Mouse (Mus musculus): Measurements from ENCODE around the gene Cenpn.
A peak's percentile ranks its signal among the peaks of the same experiment; 100 is the strongest.

Cenpn gene

GRCm38 (mm10) chr8:116943161-116943554 is 21.6 kb downstream of the Cenpn start, which contains the start of gene Atmin:
Gene Atmin, plus strand, starts transcription at chr8:116943393.
- peak; percentile 89 for DNase-seq

DNA sequence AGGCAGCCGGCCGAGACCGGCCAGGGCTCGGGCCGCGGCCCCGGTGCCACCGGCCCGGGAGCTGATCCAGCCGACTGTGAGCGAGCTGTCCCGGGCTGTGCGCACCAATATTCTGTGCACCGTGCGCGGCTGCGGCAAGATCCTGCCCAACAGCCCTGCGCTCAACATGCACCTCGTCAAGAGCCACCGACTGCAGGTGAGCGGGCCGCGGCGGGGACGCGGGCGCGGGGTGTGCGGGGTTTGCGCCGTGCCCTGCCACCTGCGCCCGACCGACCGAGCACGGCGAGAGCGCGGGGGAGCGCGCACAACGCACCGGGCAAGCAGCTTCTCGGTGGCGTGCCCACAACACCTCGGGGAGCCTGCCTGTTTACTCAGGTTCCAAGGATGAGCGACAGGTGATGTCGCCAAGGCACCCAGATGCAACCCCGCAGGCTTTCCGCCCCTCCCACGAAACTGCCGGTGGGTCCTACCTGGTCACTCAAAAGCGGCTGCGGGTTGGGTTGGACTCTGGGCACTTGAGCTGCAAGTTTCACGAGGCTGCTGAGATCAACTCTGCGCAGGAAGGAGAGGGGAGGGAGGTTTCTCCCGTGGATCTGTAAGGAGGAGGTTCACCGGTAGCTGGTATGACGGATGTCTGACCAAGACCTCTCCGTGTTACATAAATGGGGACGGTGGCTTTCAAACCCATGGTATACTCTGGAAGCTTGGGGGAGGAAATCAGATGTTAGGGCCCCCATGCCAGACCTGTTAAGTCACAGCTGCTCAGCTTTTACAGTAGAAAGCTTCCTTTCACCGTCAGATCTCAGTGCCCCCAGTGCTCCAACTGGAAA is 22.2 kb downstream of the Cenpn start:
- DNase-seq, result peak; percentile 16

DNA sequence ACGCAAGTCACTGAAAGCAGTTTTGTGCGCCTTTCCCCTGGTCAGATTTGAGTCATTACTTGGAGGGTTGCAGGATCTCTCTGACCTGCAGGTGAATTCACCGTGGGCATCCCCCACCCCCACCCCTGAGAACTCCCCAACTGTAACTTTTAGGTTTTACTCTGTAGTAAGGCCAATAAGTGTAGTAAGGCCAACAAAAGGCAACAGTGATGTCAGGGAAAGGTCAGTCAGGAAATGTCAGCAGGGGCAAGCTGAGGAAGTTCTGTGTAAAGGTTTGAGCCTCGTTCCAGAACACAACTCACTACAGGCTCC is 22.8 kb downstream of the Cenpn start:
- no peak for DNase-seq

GRCm38 (mm10) chr8:116945169-116945910 is 23.8 kb downstream of the Cenpn start:
- DNase-seq, result no peak

DNA sequence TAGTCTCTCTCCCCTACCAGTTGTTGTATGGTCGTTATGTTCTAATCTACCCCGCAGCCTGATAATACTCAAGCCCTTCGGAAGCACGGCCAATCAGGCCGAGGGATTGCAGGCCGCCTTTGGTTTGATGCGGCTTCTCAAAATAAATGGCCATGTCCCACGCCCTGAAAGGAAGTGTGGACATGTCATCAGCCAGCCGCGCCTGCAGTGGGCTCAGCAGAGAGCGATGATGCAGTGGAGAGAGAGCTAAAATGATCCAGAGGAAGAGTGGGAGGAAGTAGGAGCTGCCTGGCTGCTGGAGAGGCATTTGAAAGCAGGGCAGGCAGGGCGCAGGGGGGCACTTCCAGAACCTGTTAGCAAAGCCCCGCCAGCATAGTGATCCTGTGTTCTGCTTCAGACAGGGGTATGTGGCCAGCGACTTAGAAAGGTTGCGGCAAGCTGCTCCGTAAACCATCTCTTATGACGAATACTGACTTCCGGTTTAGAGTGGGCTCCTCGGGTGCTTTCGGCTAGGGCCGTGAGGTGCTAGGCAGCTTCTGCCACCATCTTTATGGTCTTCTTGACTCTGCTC is 24.8 kb downstream of the Cenpn start:
- no peak for DNase-seq

DNA sequence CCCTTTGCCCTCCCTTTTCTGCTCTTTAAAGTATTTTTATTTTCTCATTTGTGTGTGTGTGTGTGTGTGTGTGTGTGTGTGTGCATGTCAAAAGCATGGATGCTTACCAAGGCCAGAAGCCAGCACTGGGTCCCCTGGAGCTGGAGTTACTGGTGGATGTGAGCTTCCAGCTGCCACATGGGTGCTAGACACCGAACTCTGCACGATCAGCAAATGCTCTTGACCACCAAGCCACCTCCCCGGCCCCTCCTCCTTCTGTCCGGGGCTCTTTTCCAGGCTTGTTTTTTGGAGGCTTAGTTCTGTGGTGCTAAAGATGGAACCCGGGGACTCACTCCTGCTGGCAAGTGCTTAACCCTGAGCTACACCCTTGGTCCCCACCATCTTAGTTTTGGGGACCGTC is 25.3 kb downstream of the Cenpn start:
- no peak for DNase-seq

- DNase-seq, result no peak
Measured at GRCm38 (mm10) chr8:116947589-116947988, 26.1 kb downstream of the Cenpn start.

GRCm38 (mm10) chr8:116951369-116951768 is 29.8 kb downstream of the Cenpn start:
- no peak for DNase-seq

DNA sequence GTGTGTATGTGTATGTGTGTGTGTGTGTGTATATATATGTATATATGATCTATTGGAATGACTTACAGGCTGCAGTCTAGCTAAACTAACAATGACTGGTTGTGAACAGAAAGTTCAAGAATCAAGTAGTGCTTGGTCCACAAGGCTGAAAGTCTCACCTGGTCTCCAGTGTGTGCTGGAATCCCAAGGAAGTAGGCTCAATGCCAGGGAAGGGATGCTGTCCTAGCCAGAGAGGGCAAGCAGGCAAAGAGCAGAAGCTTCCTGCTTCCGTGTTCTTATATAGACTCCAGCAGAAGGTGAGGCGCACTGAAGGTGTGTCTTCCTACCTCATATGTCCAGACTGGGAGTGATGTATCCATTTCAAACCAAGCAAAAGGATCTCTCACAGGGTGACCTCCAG is 30.2 kb downstream of the Cenpn start:
- no peak for DNase-seq

DNA sequence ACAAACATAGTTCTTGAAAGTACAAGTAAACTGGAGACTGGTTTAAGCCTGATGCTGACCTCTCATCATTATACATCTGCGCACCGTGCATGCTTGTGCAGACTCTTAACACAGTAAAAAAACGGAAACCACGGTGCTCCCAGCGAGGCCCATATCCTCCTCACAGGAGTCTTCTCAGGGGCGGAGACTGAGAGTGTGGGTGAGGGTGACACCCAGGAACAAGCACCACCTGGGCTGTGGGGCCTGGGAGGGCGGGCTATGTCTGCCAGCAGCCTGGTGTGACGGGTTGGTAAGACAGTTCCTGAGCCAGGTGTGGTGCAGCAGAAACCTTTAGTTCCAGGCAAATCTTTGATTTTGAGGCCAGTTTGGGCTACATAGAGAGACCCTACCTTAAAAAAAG is 30.9 kb downstream of the Cenpn start:
- no peak for DNase-seq

- no peak for DNase-seq
Measured at GRCm38 (mm10) chr8:116954415-116954814, 32.9 kb downstream of the Cenpn start.

DNA sequence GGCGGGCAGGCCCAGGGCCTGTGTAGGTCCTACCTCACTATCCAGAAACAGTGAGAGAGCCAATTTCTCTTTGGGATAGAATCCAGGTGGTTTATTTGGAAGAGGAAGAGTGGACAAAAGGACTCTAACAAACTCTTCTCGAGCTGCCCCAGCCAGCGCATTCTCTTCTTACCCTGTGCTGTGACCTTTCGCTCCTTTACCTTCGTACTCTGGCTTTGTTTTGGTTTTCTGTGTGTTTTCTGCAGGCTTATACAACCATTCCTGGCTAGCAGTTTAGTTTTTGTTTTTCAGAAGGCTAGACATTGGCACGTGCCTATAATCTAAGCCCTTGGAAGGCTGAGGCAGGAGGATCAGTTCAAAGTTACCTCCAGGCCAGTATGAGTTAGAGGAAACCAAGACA is 48.0 kb downstream of the Cenpn start:
- DNase-seq, result no peak

- no peak for DNase-seq
Measured at GRCm38 (mm10) chr8:116975066-116975465, 53.5 kb downstream of the Cenpn start.

GRCm38 (mm10) chr8:116975606-116976005 is 54.1 kb downstream of the Cenpn start:
- no peak for DNase-seq

- no peak for DNase-seq
Measured at GRCm38 (mm10) chr8:116978052-116978451, 56.5 kb downstream of the Cenpn start.

- DNase-seq, result peak; percentile 94
Measured at GRCm38 (mm10) chr8:116978631-116979256, 57.2 kb downstream of the Cenpn start, which contains the start of gene 1700030J22Rik. Gene 1700030J22Rik, minus strand, starts transcription at chr8:116978959.

- DNase-seq, result peak; percentile 60
Measured at GRCm38 (mm10) chr8:116980117-116980516, 58.6 kb downstream of the Cenpn start.

GRCm38 (mm10) chr8:116989842-116990241 is 68.3 kb downstream of the Cenpn start:
- no peak for DNase-seq

All from right cerebral cortex, postnatal 4 days (tissue).